Mouse (Mus musculus) mouse trophoblast stem cell (cell line): Measurements from ENCODE around the gene Nmnat1.
"Not testable (repeated sequence)": the region's sequence is repeated elsewhere in the genome, so short reads cannot be mapped to it uniquely, and the experiment has no call there.

Experiments
- in situ Hi-C, 2 experiments: fragments of 300-500 bp; cut with MseI, MboI; formaldehyde crosslinking; loops; 2 replicates in 1 of 2; 3 replicates in 1 of 2; pipeline ENCODE4 v1.15.1; 2025

Nmnat1 gene

GRCm38 (mm10) chr4:149444964-149445701 is 39.9 kb downstream of the Nmnat1 start:
- in situ Hi-C loops: no loop called here

- in situ Hi-C loops: no loop called here
Measured at GRCm38 (mm10) chr4:149444465-149444864, 40.5 kb downstream of the Nmnat1 start.

- in situ Hi-C loops: no loop called here
Measured at GRCm38 (mm10) chr4:149442436-149442835, 42.6 kb downstream of the Nmnat1 start.

- in situ Hi-C loops: no loop called here
Measured at GRCm38 (mm10) chr4:149440576-149440975, 44.4 kb downstream of the Nmnat1 start.

GRCm38 (mm10) chr4:149431887-149432286 is 53.1 kb downstream of the Nmnat1 start:
- in situ Hi-C loops: not testable (repeated sequence)

- in situ Hi-C loops: no loop called here
Measured at GRCm38 (mm10) chr4:149429592-149429991, 55.4 kb downstream of the Nmnat1 start.

GRCm38 (mm10) chr4:149426325-149427199 is 58.4 kb downstream of the Nmnat1 start, which contains the start of gene Ube4b:
TSS of gene Ube4b (minus strand) at chr4:149426749.
- in situ Hi-C loops: no loop called here

GRCm38 (mm10) chr4:149425801-149426292 is 59.2 kb downstream of the Nmnat1 start:
- in situ Hi-C loops: no loop called here

- in situ Hi-C loops: no loop called here
Measured at GRCm38 (mm10) chr4:149424755-149425154, 60.2 kb downstream of the Nmnat1 start.

GRCm38 (mm10) chr4:149417854-149418365 is 67.1 kb downstream of the Nmnat1 start:
- in situ Hi-C loops: no loop called here
